Comparison of ENCODE assay signal across 8 mouse cellular contexts in genomic region chr2:173229578-173230224, GRCm38 (mm10). TPM values are rescaled to one million over a fixed set of nuclear protein-coding genes. Genes with fewer than 3 reads are reported as not detected.
DNase-seq lines count a peak whose midpoint lies in the region; ATAC-seq lines count a peak whose summit lies in the region.

No protein-coding gene starts in this region.

- peaks cover 5 to 11% of the 10 kb centered on the region in 2 experiments; a peak in 3 of 4 replicates for H3K4me1 ChIP-seq in heart, embryonic 14.5 days (ENCODE audit: control insufficient read depth in 2 of 2, insufficient read depth in 2 of 2, low read length in 2 of 2)
- peaks cover 6% of the 10 kb centered on the region for H3K4me1 ChIP-seq in liver, embryonic 12.5 days
- peaks cover 23% of the 10 kb centered on the region for H3K4me1 ChIP-seq in stomach, embryonic 14.5 days (ENCODE audit: control insufficient read depth, insufficient read depth, low read length)

- DNase-seq in CD4-positive helper T cell, adult 2 months (ENCODE audit: low read depth, low spot score): peak; percentile 92
- DNase-seq in brain, embryonic 18.5 days (ENCODE audit: low read depth, low spot score): peak; percentile 60
- DNase-seq in fibroblast of lung, adult 2 months (ENCODE audit: low read depth): peak; percentile 76
- DNase-seq in kidney, postnatal 10 days: peak; percentile 96
- DNase-seq in natural killer cell, adult 2 months (ENCODE audit: low spot score in 2 of 2): peak; percentile 85 to 93

- H3K27me3 ChIP-seq in heart, embryonic 14.5 days (ENCODE audit: control insufficient read depth, insufficient read depth, low read length): no peaks in the 10 kb centered on the region
- H3K27me3 ChIP-seq in liver, embryonic 12.5 days (replicated peaks): no peaks in the 10 kb centered on the region; the same call in 1 of the 2 replicates
- no peaks in the 10 kb centered on the region for H3K27me3 ChIP-seq in stomach, embryonic 14.5 days (ENCODE audit: control insufficient read depth, insufficient read depth, low read length)

- WGBS in heart, embryonic 14.5 days: 12% methylated on average over 10 of the region's 10 CpGs
- WGBS in liver, embryonic 12.5 days (ENCODE audit: insufficient replicate concordance): 5% methylated on average over 10 of the region's 10 CpGs
- WGBS in stomach, embryonic 14.5 days: 5% methylated on average over 10 of the region's 10 CpGs

- H3K9me3 ChIP-seq in heart, embryonic 14.5 days (ENCODE audit: control insufficient read depth, low read length): no peaks in the 10 kb centered on the region
- H3K9me3 ChIP-seq in liver, embryonic 12.5 days (replicated peaks): no peaks in the 10 kb centered on the region
- no peaks in the 10 kb centered on the region for H3K9me3 ChIP-seq in stomach, embryonic 14.5 days (ENCODE audit: control insufficient read depth, low read depth, low read length)

- 0 out of 4 replicates have a peak overlapping the region, but pooled peaks of 1 of the 2 experiments have one; percentile 4 for H3K27ac ChIP-seq in heart, embryonic 14.5 days (replicated peaks in 1 of 2; ENCODE audit: control insufficient read depth in 1 of 2, insufficient read depth in 1 of 2, low read depth in 2 of 2, low read length in 2 of 2)
- no peak overlapping the region for H3K27ac ChIP-seq in liver, embryonic 12.5 days
- H3K27ac ChIP-seq in stomach, embryonic 14.5 days (ENCODE audit: low read length): no peak overlapping the region

- ATAC-seq in heart, embryonic 14.5 days (ENCODE audit: insufficient number of reproducible peaks, insufficient read depth, low FRiP score, low read depth): peak; percentile 48
- ATAC-seq in liver, embryonic 12.5 days: peak; percentile 64
- peak; percentile 70; the same call in 1 of the 2 replicates for ATAC-seq in stomach, embryonic 14.5 days (ENCODE audit: insufficient number of reproducible peaks, insufficient read depth, low FRiP score, low read depth)

- H3K4me2 ChIP-seq in heart, embryonic 14.5 days (ENCODE audit: low read length): 0 out of 2 replicates have a peak overlapping the region, but pooled peaks have one; percentile 21
- H3K4me2 ChIP-seq in liver, embryonic 12.5 days: peak overlapping the region; percentile 39
- no peak overlapping the region for H3K4me2 ChIP-seq in stomach, embryonic 14.5 days (replicated peaks; ENCODE audit: low read depth, low read length)

- H3K36me3 ChIP-seq in heart, embryonic 14.5 days (ENCODE audit: control insufficient read depth, insufficient read depth, low read length): peaks cover 71% of the 10 kb centered on the region
- H3K36me3 ChIP-seq in liver, embryonic 12.5 days: no peaks in the 10 kb centered on the region
- H3K36me3 ChIP-seq in stomach, embryonic 14.5 days (ENCODE audit: control insufficient read depth, insufficient read depth, low read length): peaks cover 59% of the 10 kb centered on the region

- no peak overlapping the region for H3K9ac ChIP-seq in heart, embryonic 14.5 days (ENCODE audit: low read length)
- no peak overlapping the region for H3K9ac ChIP-seq in liver, embryonic 12.5 days
- no peak overlapping the region for H3K9ac ChIP-seq in stomach, embryonic 14.5 days (replicated peaks; ENCODE audit: low read depth, low read length)

- no peak overlapping the region for H3K4me3 ChIP-seq in heart, embryonic 14.5 days (ENCODE audit: control insufficient read depth in 1 of 2, insufficient read depth in 1 of 2, low read depth in 1 of 2, low read length in 2 of 2)
- no peak overlapping the region for H3K4me3 ChIP-seq in liver, embryonic 12.5 days
- H3K4me3 ChIP-seq in stomach, embryonic 14.5 days (ENCODE audit: low read depth, low read length): no peak overlapping the region

RNA-seq across cellular contexts. Expression of gene Zbp1, which starts 11.0 kb away (rescaled TPM):
- 1.2 TPM in 1 of 2 replicates, not detected in the other for polyA plus RNA-seq in heart, embryonic 14.5 days (2014; fragmentation: Nextera tagmentation; extraction: Ambion mirVana)
- 0.21 and 0.36 TPM in 2 replicates for polyA plus RNA-seq in liver, embryonic 12.5 days (2016; fragmentation: Nextera tagmentation; extraction: Ambion mirVana)
- 0.91 TPM in 1 of 2 replicates, not detected in the other for polyA plus RNA-seq in stomach, embryonic 14.5 days (2014; fragmentation: Nextera tagmentation; extraction: Ambion mirVana)

RNA-seq across cellular contexts. Expression of gene Pmepa1, which starts 46.6 kb away (rescaled TPM):
- polyA plus RNA-seq in heart, embryonic 14.5 days (2014; fragmentation: Nextera tagmentation; extraction: Ambion mirVana): 5.3 and 6.5 TPM in 2 replicates
- 0.24 and 0.37 TPM in 2 replicates for polyA plus RNA-seq in liver, embryonic 12.5 days (2016; fragmentation: Nextera tagmentation; extraction: Ambion mirVana)
- 13.3 and 14.8 TPM in 2 replicates for polyA plus RNA-seq in stomach, embryonic 14.5 days (2014; fragmentation: Nextera tagmentation; extraction: Ambion mirVana)
